Mouse (Mus musculus) layer of hippocampus, adult 9-11 months (tissue): ENCODE data around the gene Slc10a4.

ENCODE experiments used
- DNase-seq: peaks from one replicate; pipeline ENCODE4 v3.0.0; 2022

Gene Slc10a4

GRCm38 (mm10) chr5:73023801-73024200 lies 17.1 kb downstream of the Slc10a4 start:
- DNase-seq, result no peak

- DNase-seq, result no peak
Observed at GRCm38 (mm10) chr5:73028646-73029045, 22.0 kb downstream of the Slc10a4 start.

GRCm38 (mm10) chr5:73032481-73032880 lies 25.8 kb downstream of the Slc10a4 start:
- DNase-seq, result no peak

- DNase-seq, result no peak
Observed at GRCm38 (mm10) chr5:73044055-73044454, 37.4 kb downstream of the Slc10a4 start.

- no peak for DNase-seq
Observed at GRCm38 (mm10) chr5:73047651-73048245, 41.1 kb downstream of the Slc10a4 start.

- no peak for DNase-seq
Observed at GRCm38 (mm10) chr5:73053933-73054332, 47.2 kb downstream of the Slc10a4 start.

- DNase-seq, result no peak
Observed at GRCm38 (mm10) chr5:73056457-73056856, 49.8 kb downstream of the Slc10a4 start.

- DNase-seq, result no peak
Observed at GRCm38 (mm10) chr5:73056937-73057336, 50.3 kb downstream of the Slc10a4 start.

GRCm38 (mm10) chr5:73061506-73062155 lies 54.9 kb downstream of the Slc10a4 start:
- DNase-seq, result peak; percentile 38
